Mouse (Mus musculus) large intestine, adult 2 months (tissue): ENCODE measurements around the gene Slc25a33. TPM values are rescaled to one million over a fixed set of nuclear protein-coding genes. Genes with fewer than 3 reads are reported as not detected.

ENCODE experiments used
- DNase-seq: peaks from one replicate; pipeline ENCODE4 v3.0.0-alpha.2; 2012; ENCODE audit warnings: low read depth, low spot score
- WGBS: fragments of 180-500 bp; shearing (Covaris S2); methylation state at CpG from one replicate; pipeline ENCODE4 v1.1.7; 2018; 5-methylcytosine and 5-hydroxymethylcytosine counted together
- polyA plus RNA-seq: library from polyadenylated mRNA; depleted of rRNA; stranded (reverse); fragments of >200 nt; gene quantifications from 2 replicates; pipeline ENCODE4 v1.2.3, GENCODE M21; 2012

The Slc25a33 gene
- polyA plus RNA-seq, 1 experiment = 5.2 TPM

- DNase-seq = no peak
- whole genome bisulfite sequencing = 90% methylated on average over 6 of the region's 6 CpGs
These were observed 39.8 kb downstream of the Slc25a33 start for GRCm38 (mm10) chr4:149734246-149734645.

DNA sequence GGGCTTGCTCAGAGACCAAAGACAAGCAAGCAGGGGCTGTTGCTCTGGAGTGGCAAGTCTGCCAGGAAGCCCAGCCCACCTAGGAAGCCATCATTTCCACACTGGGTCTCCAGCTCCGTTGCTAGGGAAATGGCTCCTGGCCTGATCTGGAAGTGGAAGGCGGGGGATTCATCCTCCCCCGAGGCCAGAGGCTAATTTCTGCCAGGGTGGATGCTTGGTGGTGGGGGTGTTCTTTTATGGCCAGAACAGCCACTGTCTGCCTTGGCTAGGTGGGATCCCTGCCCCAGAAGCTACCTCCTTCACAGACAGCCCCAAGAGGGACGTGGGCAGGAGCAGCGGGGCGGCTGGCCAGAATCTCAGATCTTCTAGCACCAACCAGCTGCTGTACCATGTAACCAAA, 40.3 kb downstream of the Slc25a33 start:
- no peak for DNase-seq
- WGBS = 85% methylated on average over 6 of the region's 6 CpGs

DNA sequence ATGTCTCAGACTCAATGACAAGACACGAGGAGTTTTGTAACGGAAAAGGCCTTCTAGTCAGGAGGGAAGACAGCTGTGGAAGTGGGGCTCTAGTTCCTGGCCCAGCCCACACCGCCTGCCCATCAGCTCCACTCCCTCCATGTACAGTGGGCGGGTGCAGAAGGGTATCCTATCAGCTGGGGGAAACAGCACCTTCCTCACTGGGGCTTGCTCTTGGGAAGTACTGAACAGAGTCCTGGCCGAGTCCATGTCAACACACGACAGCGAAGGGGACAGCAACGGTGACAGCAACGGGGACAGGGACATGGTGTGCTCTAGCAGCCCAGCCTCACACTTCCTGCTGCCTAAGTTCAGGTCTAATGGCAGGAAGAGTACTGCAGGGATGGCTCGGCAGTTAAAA, 41.3 kb downstream of the Slc25a33 start:
- WGBS = 56% methylated on average over 10 of the region's 10 CpGs
- no peak for DNase-seq

DNA sequence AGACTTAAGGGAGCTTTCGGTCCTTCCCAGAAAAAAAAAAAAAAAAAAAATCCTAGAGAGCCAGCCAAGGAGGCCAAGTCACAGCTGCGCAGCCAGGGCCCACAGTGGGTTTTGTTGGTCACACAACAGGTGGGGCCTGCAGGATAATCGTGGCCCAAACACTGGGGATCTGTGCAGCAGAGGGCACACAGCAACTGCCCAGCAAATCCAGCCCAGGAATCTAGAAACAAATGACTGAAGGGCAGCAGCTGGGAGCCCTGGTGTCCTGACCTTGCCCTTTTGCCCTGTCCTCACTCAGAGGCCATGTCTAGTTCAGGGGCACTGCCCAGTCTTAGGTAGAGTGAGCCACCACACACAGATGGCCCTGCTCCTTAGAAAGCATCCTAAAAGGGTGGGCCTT, 41.8 kb downstream of the Slc25a33 start:
- DNase-seq = no peak
- WGBS = 79% methylated on average over 3 of the region's 3 CpGs

DNA sequence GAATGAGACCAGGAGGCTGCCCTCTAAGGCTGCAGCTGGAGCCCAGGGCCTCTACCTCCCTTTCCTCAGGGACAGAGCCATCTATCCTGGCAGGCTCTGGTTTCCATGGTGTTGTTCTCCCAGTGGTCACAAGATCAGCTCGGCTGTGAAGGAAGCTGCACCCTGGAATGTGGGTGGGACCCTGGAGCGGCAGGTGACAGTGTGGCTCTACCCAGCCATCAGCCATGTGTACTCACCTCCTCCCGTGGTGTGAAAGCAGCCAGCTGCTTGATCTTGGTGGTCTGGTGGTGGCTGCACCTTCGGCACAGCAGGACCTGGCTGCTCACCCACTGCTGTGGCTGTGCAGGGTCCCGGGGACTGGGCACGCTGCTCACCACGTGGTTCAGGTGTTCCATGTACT, 43.2 kb downstream of the Slc25a33 start:
- no peak for DNase-seq
- 52% methylated on average over 7 of the region's 7 CpGs for WGBS

- no peak for DNase-seq
- WGBS = 88% methylated on average over 8 of the region's 8 CpGs
These were observed 45.3 kb downstream of the Slc25a33 start for GRCm38 (mm10) chr4:149728810-149729209.

DNA sequence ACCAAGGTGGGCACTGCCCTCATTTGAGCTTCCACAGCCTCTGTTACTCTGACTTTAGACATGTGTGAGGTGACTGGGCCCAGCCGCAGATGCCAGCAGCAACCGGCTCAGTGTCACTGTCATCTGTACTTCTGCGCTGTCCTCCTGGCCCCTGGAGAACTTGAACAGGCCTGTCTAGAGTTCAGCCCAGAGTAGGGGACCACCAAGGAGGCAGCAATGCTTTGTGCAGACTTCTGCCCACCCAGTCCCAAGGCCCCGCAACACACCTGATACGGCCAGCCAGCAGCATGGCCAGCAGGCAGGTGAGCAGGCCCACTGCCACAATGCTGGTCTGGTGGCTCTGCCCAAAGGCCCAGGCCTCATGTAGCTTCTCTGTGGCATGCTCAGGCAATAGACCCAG, 46.4 kb downstream of the Slc25a33 start:
- WGBS = 98% methylated on average over 5 of the region's 5 CpGs
- DNase-seq = no peak

- WGBS = 63% methylated on average over 15 of the region's 15 CpGs
- no peak for DNase-seq
These were observed 48.3 kb downstream of the Slc25a33 start for GRCm38 (mm10) chr4:149725661-149726350.

DNA sequence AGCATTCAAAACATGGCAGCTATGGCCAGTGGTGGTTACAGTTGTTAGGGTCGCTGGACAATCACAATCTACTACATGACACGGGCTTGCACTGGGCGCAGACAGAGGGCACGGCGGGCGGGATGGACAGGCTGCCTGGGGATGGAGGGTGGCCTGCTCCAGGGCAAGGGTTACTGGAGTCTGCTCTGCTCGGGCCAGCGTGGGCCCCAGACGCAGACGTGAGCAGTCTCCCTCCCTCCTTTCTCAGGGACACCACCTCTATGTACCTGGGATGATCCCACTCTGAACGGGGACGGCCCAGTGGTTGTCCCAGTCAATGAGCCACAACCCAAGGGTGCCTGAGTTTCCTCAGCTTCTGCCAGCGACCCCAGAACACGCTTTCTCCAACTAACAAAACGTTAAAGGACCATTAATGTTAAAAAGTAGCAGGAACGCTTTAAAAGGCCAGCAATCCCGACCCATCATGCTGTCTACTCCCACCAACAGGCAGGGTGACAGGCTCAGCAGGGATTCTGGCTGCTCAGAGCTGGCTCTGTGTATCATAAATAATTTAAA, 49.1 kb downstream of the Slc25a33 start:
- DNase-seq = no peak
- 91% methylated on average over 17 of the region's 17 CpGs for WGBS

DNA sequence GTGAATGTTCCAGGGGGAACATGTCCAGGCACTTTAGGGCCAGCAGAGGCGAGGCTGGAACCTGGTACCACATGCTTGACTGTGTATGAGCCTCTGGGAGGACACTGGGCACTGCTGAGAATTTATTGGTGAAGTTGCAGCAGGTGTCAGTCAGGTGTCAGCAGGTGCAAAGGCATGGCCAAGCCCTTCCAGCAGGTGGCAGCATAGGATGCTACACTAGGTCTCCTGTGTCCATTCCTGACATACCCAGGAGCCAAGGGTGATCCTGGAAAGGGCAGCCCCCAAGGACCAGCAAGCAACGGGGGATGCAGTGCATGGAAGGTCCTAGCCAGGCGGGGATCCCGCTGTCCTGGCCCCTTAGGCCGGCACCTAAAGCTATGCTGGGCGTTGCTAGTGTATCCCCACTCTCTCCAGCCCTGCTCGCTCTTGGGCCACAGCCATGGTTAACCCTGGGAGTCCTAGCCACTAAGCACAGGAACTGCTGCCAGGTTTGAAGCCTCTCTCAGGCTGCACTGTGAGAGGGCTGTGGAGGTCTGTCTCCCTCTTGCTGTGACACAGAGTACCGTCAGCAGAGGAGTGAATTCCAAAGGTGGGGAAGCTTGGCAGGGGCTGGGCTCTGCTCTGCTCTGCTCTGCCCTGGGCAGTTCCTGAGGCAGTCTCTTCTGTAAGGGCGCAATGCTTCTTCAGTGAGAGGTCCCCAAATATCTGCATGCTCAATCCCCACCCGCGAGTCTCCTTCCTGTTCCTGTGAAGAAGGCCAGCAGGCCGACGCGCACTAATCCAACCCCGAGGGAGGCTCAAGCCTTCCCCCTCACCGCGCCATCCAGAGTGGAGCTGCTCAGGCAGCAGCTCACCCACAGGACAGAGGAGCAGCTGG, 50.0 kb downstream of the Slc25a33 start:
- no peak for DNase-seq

GRCm38 (mm10) chr4:149723021-149723390, 51.1 kb downstream of the Slc25a33 start:
- WGBS = 95% methylated on average over 12 of the region's 12 CpGs
- no peak for DNase-seq

More for the DNA sequence above, 50.0 kb downstream of the Slc25a33 start:
- WGBS = 72% methylated on average over 17 of the region's 17 CpGs

DNA sequence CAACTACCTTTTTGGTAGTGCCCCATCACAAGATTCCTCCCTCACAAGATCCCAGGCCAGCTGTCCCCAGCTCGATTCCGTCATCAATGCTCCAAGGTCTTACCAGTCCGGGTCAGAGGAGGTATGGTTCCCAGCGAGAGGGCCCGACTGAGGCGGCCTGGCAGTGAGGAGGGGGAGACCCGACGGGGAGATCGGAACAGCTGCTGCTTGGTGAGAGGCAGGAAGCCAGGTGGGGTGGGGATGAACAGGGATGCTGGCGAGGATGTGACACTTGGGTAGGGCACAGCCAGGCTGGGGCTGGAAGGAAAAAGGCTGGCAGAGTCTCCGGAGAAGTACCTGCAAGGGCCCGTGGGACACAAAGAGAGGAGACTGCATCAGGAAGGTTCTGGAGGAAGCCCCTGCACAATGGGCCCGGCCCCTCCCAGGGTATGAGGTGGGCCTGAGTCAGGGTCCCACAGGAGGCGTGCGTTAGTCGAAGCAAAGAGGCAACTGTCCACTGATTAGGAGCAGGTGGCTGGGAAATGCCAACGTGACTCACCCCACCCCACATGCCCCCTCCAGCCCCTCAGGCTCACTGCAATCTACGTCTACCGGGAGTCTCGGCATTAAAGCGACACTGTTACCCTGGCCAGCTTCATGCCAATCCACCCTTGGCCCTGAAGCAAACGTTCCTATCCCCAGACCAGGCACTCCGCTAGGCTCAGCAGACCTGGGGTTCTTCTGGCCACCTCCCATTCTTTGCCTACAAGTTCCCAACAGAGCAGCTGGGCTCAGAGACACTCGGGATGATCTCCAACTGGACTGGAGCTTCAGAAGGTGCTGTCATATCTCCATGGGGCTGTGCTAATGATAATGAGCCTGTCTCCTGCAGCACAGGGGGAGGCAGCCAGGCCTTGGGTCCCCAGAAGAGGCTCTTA, 51.7 kb downstream of the Slc25a33 start:
- WGBS = 91% methylated on average over 24 of the region's 24 CpGs
- DNase-seq = no peak

DNA sequence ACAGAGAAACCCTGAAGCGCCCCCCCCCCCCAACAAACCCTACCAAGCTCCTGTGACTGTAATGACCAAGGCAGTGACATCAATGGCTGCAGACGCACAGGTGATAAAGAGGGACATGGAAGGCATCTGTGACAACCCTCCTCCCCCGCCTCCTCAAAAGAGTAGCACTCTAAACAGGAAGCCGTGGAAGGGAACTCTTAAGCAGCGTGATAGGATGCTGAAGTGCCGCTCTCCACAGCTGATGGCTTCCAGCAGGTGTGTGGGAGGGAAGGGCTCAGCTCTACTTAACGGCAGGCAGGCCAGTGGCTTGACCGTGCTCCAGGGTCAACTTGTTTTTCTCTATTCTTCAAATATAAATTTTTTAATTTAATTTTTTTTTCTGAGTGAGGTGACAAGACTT, 52.9 kb downstream of the Slc25a33 start:
- DNase-seq = no peak
- 87% methylated on average over 8 of the region's 8 CpGs for WGBS

DNA sequence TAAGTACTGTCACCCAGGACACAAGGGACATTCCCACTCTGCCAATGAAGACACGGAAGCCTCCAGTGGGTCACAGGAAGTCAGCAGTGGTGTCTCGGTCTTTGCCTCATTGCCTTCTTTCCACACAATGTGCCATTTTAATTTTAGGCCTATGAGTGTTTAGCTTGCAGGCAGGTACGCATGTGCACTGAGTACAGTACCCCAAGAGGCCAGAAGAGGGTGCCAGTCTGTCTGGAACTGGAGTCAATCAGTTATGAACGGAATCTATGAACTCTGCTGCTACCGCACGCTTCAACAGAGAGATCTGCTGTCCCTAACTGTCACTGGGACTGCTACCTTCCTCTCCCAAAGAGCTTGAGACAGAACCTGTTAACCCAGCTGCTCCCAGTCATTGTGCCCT, 54.4 kb downstream of the Slc25a33 start:
- no peak for DNase-seq
- WGBS = 88% methylated on average over 6 of the region's 6 CpGs

DNA sequence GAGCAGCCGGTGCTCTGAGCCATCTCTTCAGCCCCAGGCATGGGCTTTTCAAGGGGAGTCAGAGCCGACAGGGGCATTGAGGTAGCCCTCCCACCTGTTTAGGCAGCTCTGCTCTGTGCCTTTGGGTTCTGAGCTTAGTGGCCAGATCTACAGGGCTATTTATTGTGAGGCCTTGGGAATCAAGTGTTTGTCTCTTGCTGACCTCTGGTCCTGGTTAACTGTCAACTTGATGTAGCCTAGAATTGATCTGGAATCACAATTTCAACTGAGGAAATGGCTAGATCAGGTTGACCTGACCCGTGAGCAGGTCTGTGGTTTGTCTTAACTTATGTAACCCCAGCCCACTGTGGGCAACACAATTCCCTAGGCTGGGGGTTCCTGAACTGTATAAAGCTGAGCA, 59.5 kb downstream of the Slc25a33 start:
- DNase-seq = no peak
- 77% methylated on average over 3 of the region's 3 CpGs for whole genome bisulfite sequencing

DNA sequence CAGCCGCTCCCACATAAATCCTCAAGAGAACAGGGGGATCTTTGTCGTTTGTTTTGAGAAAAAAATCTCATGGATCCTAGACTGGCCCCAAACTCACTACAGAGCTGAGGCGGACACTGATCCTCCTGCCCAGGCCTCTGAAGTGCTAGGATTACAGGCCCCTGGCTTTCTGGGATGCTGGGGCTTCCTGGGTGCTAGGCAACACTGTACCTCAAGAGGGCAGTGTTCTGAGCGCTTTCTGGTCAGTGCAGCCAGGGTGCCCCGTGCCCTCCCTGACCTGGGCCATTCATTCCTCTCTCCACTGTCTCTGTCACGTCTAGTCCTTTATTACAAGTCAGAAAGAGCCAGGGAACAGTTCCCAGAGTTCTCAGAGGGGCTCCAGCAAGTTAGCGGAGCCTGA, 62.1 kb downstream of the Slc25a33 start:
- no peak for DNase-seq
- 28% methylated on average over 7 of the region's 7 CpGs for WGBS

- WGBS = 88% methylated on average over 5 of the region's 5 CpGs
These were observed 62.6 kb downstream of the Slc25a33 start for GRCm38 (mm10) chr4:149711485-149711884.

DNA sequence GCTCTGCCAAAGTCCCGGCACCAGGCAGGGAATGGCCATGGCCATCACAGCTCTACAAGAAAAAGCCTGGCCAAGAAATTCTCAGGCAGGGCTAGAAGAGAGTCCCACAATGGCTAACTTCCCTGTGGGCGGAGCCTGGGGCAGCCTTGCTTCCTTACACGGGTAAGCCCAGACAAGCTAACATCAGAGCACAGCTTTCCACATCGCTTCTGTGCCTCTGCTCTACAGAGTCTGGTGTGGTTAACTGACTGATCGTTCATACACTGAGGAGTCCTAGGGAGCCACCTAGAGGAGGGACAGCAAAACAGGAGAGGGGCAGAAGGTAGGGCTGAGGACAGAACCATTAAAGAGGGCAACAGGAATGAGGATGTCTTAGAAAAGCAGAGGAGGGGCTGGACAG, 63.6 kb downstream of the Slc25a33 start:
- no peak for DNase-seq
- 15% methylated on average over 5 of the region's 5 CpGs for whole genome bisulfite sequencing

More at GRCm38 (mm10) chr4:149711485-149711884, 62.6 kb downstream of the Slc25a33 start:
- DNase-seq = no peak

DNA sequence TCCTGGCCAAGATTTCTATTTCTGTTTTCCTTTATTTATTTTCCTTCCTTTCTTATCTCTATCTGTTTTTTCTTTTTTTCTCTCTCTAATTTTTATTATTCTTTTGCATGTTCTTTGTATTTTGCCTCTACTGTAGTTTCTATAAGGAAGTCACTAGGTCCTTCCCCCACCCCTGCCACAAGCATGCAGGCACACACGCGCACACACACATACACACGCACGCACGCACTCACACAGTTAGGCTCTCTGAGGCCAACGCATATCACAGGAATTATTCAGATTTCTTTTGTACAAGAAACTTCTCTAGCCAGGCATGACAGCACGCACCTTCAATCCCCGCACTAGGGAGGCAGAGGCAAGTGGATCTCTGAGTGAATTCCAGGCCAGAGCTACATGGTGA, 68.1 kb downstream of the Slc25a33 start:
- WGBS = 84% methylated on average over 8 of the region's 8 CpGs
- DNase-seq = no peak

DNA sequence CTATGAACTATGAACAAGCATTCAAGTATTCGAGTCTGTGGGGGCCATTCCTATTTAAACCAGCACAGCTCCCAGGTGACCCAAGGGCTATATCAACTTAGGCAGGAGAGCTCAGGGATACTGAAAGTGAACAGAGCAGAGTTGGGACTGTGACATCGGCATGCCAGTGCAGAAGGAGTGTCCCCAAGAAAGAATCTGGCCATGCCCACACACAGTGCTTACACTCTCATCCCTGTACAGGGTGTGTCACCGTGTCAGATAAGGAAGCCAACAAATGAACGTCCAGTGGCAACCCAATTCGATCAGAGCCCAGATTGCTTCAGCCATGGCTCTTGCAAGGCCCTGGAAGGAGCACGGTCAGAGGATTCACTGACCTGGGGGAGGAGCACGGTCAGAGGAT, 68.8 kb downstream of the Slc25a33 start:
- 21% methylated on average over 7 of the region's 7 CpGs for WGBS
- no peak for DNase-seq
